Mouse (Mus musculus) CH12.LX (cell line): ENCODE results near the gene Rassf2. TPM values are rescaled to one million over a fixed set of nuclear protein-coding genes. Genes with fewer than 3 reads are reported as not detected.

Experiments
- DNase-seq: peaks from one replicate; pipeline ENCODE4 v3.0.0-alpha.2; 2013; ENCODE audit errors: extremely low read depth
- H3K27ac ChIP-seq: 2 replicates; pipeline ENCODE4 v1.5.1; 2012; ENCODE audit warnings: low read depth, mild to moderate bottlenecking, control low read depth, moderate library complexity; ENCODE audit not compliant: insufficient read depth
- H3K27me3 ChIP-seq: replicated peaks from 2 replicates; pipeline ENCODE3; 2012; ENCODE audit warnings: inconsistent platforms
- H3K36me3 ChIP-seq, 2 experiments: replicated peaks in 1 of 2; 2 replicates each; pipeline versions ENCODE3 to v1.6.1; 2012; ENCODE audit warnings: inconsistent platforms in 1 of 2, low read length in 1 of 2, mild to moderate bottlenecking in 1 of 2, mixed read lengths in 1 of 2, moderate library complexity in 1 of 2; ENCODE audit not compliant: control insufficient read depth in 1 of 2, insufficient read depth in 1 of 2
- H3K4me1 ChIP-seq, 2 experiments: 2 replicates each; pipeline ENCODE4 v1.6.1; 2012; ENCODE audit warnings: inconsistent platforms in 1 of 2, moderate library complexity in 1 of 2; ENCODE audit not compliant: insufficient read depth in 2 of 2, control insufficient read depth in 1 of 2
- H3K4me2 ChIP-seq: 2 replicates; pipeline ENCODE4 v1.6.1; 2012; ENCODE audit warnings: low read depth, mild to moderate bottlenecking, control low read depth; ENCODE audit not compliant: poor library complexity, insufficient read depth, severe bottlenecking
- H3K4me3 ChIP-seq, 3 experiments: fragments of 150-350 bp in 1 of 3; sonication (generic) in 1 of 3; replicated peaks in 1 of 3; 2 replicates each; pipeline versions ENCODE3 to v1.5.1; 2011 to 2012; ENCODE audit warnings: low read depth in 2 of 3, low read length in 2 of 3, mild to moderate bottlenecking in 2 of 3, moderate library complexity in 2 of 3, control low read depth in 1 of 3, improper control_type of control experiment in 1 of 3, inconsistent platforms in 1 of 3, mixed read lengths in 1 of 3; ENCODE audit not compliant: poor library complexity in 1 of 3
- H3K79me2 ChIP-seq: replicated peaks from 2 replicates; pipeline ENCODE4 v1.6.1; 2012; ENCODE audit warnings: mild to moderate bottlenecking, moderate library complexity; ENCODE audit not compliant: control insufficient read depth, poor library complexity, insufficient read depth, severe bottlenecking; ENCODE audit errors: extremely low read depth
- H3K9ac ChIP-seq: 2 replicates; pipeline ENCODE4 v1.6.1; 2012; ENCODE audit warnings: low read depth, mild to moderate bottlenecking, control low read depth, moderate library complexity; ENCODE audit not compliant: insufficient read depth
- H3K9me3 ChIP-seq: replicated peaks from 2 replicates; pipeline ENCODE3; 2012; ENCODE audit warnings: low read length, inconsistent platforms, mixed read lengths
- BHLHE40 ChIP-seq: IDR thresholded peaks from 2 replicates; pipeline ENCODE4 v1.6.1; 2011; ENCODE audit warnings: mild to moderate bottlenecking, low read depth, low read length, improper control_type of control experiment
- CHD1 ChIP-seq: IDR thresholded peaks from 2 replicates; pipeline ENCODE4 v1.6.1; 2012; ENCODE audit warnings: low read depth, low read length, improper control_type of control experiment, inconsistent platforms
- CTCF ChIP-seq, 2 experiments: IDR thresholded peaks in 1 of 2; conservative IDR thresholded peaks in 1 of 2; 2 replicates each; pipeline ENCODE4 v1.5.1; 2011 to 2012; ENCODE audit warnings: low read depth in 2 of 2, low read length in 2 of 2, improper control_type of control experiment in 1 of 2, inconsistent platforms in 1 of 2, mild to moderate bottlenecking in 1 of 2, moderate library complexity in 1 of 2
- ELF1 ChIP-seq: IDR thresholded peaks from 2 replicates; pipeline ENCODE4 v1.6.1; 2014; ENCODE audit warnings: low read depth, mild to moderate bottlenecking, inconsistent platforms, low read length, improper control_type of control experiment
- ETS1 ChIP-seq: conservative IDR thresholded peaks from 2 replicates; pipeline ENCODE4 v1.6.1; 2012; ENCODE audit warnings: low read depth, mild to moderate bottlenecking, inconsistent platforms, low read length, improper control_type of control experiment, moderate library complexity
- GABPA ChIP-seq: IDR thresholded peaks from 2 replicates; pipeline ENCODE4 v1.6.1; 2012; ENCODE audit warnings: low read depth, low read length, improper control_type of control experiment, inconsistent platforms; ENCODE audit not compliant: insufficient replicate concordance
- HCFC1 ChIP-seq: IDR thresholded peaks from 2 replicates; pipeline ENCODE4 v1.6.1; 2012; ENCODE audit warnings: low read depth, mild to moderate bottlenecking, inconsistent platforms, low read length, improper control_type of control experiment
- JUND ChIP-seq: conservative IDR thresholded peaks from 2 replicates; pipeline ENCODE4 v1.6.1; 2011; ENCODE audit warnings: low read depth, low read length, improper control_type of control experiment
- KAT2A ChIP-seq: IDR thresholded peaks from 2 replicates; pipeline ENCODE4 v1.6.1; 2012; ENCODE audit warnings: low read length, improper control_type of control experiment, inconsistent platforms; ENCODE audit not compliant: insufficient replicate concordance
- MAFK ChIP-seq: IDR thresholded peaks from 2 replicates; pipeline ENCODE4 v1.6.1; 2011; ENCODE audit warnings: low read length, improper control_type of control experiment; ENCODE audit not compliant: insufficient replicate concordance
- MAX ChIP-seq: IDR thresholded peaks from 2 replicates; pipeline ENCODE4 v1.6.1; 2011; ENCODE audit warnings: low read length, improper control_type of control experiment
- MAZ ChIP-seq: IDR thresholded peaks from 2 replicates; pipeline ENCODE4 v1.6.1; 2012; ENCODE audit warnings: low read depth, mild to moderate bottlenecking, inconsistent platforms, low read length, improper control_type of control experiment, moderate library complexity
- MEF2A ChIP-seq: IDR thresholded peaks from 2 replicates; pipeline ENCODE4 v1.6.1; 2014; ENCODE audit warnings: low read depth, mild to moderate bottlenecking, inconsistent platforms, low read length, improper control_type of control experiment, borderline replicate concordance
- MXI1 ChIP-seq: IDR thresholded peaks from 2 replicates; pipeline ENCODE4 v1.6.1; 2011; ENCODE audit warnings: mild to moderate bottlenecking, low read depth, low read length, improper control_type of control experiment
- PAX5 ChIP-seq: IDR thresholded peaks from 2 replicates; pipeline ENCODE4 v1.6.1; 2012; ENCODE audit warnings: low read length, inconsistent platforms, mixed read lengths
- RCOR1 ChIP-seq: conservative IDR thresholded peaks from 2 replicates; pipeline ENCODE4 v1.6.1; 2012; ENCODE audit warnings: low read depth, mild to moderate bottlenecking, inconsistent platforms, low read length, improper control_type of control experiment
- SIN3A ChIP-seq: IDR thresholded peaks from 2 replicates; pipeline ENCODE4 v1.6.1; 2012; ENCODE audit warnings: low read length, improper control_type of control experiment, inconsistent platforms
- TBP ChIP-seq: conservative IDR thresholded peaks from 2 replicates; pipeline ENCODE4 v1.6.1; 2011; ENCODE audit warnings: low read depth, low read length, improper control_type of control experiment
- TCF12 ChIP-seq: IDR thresholded peaks from 2 replicates; pipeline ENCODE4 v1.6.1; 2014; ENCODE audit warnings: low read depth, mild to moderate bottlenecking, inconsistent platforms, low read length, improper control_type of control experiment
- USF2 ChIP-seq: conservative IDR thresholded peaks from 2 replicates; pipeline ENCODE4 v1.6.1; 2011; ENCODE audit warnings: low read depth, low read length, improper control_type of control experiment
- ZKSCAN1 ChIP-seq: IDR thresholded peaks from 2 replicates; pipeline ENCODE4 v1.6.1; 2012; ENCODE audit warnings: low read depth, inconsistent platforms, low read length, improper control_type of control experiment, borderline replicate concordance
- ZNF384 ChIP-seq: IDR thresholded peaks from 2 replicates; pipeline ENCODE4 v1.6.1; 2012; ENCODE audit warnings: low read depth, low read length, improper control_type of control experiment, inconsistent platforms
- dilution Hi-C: fragments of 300-500 bp; cut with MboI; formaldehyde crosslinking; loops from 2 replicates; pipeline ENCODE4 v1.14.3; 2020; ENCODE audit warnings: low sequenced_read_pairs; ENCODE audit not compliant: extremely low pct_unique_long_range_greater_than_20kb, extremely low pct_ligation_motif_present
- in situ Hi-C: fragments of 300-500 bp; cut with MboI; formaldehyde crosslinking; loops from 3 replicates; pipeline ENCODE4 v1.14.3; 2019; ENCODE audit warnings: low sequenced_read_pairs, low pct_ligation_motif_present, low pct_unique_long_range_greater_than_20kb, mixed read lengths
- polyA plus RNA-seq: library from polyadenylated mRNA; unstranded; fragments of >175 nt; gene quantifications from 2 replicates; pipeline ENCODE4 v1.2.1, GENCODE M21; 2012; ENCODE audit warnings: low read depth; ENCODE audit not compliant: insufficient read length
- total RNA-seq, 2 experiments: library from RNA; depleted of rRNA; stranded (reverse); fragments of 300-350 nt in 1 of 2; fragments of >200 nt in 1 of 2; gene quantifications; 2 replicates each; pipeline ENCODE4 v1.2.3; 2012 to 2014

Gene Rassf2
- total and polyA plus RNA-seq, 3 experiments = 33.8 to 61.5 (median 45.3) TPM

DNA sequence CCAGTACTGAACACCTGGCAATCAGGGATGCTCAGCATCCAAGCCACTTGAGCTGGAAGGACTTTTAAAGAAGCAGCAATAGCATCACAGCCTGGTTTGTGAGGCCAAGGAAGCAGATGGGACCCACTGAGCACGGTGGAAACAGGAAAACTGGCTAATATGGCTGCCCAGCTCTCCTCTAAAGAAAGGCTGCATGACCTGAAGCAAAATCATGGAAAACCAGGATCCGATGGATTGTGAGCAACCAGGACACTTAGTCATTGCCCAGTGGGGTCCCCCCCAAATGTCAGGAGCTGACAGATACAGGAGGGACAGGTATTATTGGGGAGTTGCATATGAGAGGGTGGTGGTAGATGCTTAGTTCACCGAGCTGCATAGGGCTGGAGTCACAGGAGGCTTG, 81.9 kb downstream of the Rassf2 start:
- no peak overlapping the region for H3K4me2 ChIP-seq
- dilution Hi-C loops = no loop called here
- in situ Hi-C loops = loop anchor here (25.0 kb wide), 1 partner anchor 411 kb away; no protein-coding TSS in a partner anchor
- TF ChIP-seq TCF12 (no peak), RCOR1 (no peak), PAX5 (no peak), MAFK (no peak), TBP (no peak), ZKSCAN1 (no peak), BHLHE40 (no peak), MAZ (no peak), CTCF (conservative IDR thresholded peaks at IDR 0.05 in 1 of 2, IDR thresholded peaks at IDR 0.05 in 1 of 2; ENCODE audit: low read depth in 2 of 2, low read length in 2 of 2) (no peak), MEF2A (no peak), ZNF384 (no peak), KAT2A (no peak), USF2 (no peak)
- TF ChIP-seq, all 38 proteins: peak for 0
- Histone ChIP-seq H3K4me3 (no peak overlapping the region), H3K9ac (no peak overlapping the region), H3K36me3 (peaks cover 0 to 6% of the 10 kb centered on the region in 2 experiments), H3K4me1 (peaks cover 8 to 28% of the 10 kb centered on the region in 2 experiments), H3K27me3 (no peaks in the 10 kb centered on the region), H3K9me3 (no peaks in the 10 kb centered on the region), H3K79me2 (no peaks in the 10 kb centered on the region), H3K27ac (no peak overlapping the region)
- DNase-seq = no peak

DNA sequence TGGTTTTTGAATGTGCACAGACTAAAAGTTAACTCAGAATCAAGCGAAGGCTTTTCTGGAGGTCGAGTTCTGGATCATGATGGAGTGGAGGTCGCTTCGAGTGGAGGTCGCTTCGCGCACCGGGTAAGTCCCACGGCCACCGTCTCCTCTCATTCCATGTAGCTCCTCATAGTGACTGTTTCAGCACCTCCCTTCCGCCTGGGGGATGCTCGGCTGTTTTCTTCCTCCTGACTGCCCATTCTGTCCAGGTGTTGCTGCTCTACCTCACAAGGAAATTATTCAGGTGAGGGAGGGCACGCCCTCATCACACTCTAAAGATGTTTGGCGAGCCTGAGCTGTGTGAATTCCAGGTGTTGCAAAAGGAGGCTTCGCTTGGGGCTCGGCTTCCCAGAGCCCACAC, 83.7 kb downstream of the Rassf2 start:
- DNase-seq = no peak
- H3K36me3 ChIP-seq = no peaks in the 10 kb centered on the region
- H3K4me3 ChIP-seq = no peak overlapping the region
- no peak overlapping the region for H3K27ac ChIP-seq
- in situ Hi-C loops = loop anchor here (25.0 kb wide), 1 partner anchor 409 kb away; no protein-coding TSS in a partner anchor
- H3K79me2 ChIP-seq = no peaks in the 10 kb centered on the region
- H3K4me2 ChIP-seq = no peak overlapping the region
- no peaks in the 10 kb centered on the region for H3K9me3 ChIP-seq
- no peak for TF ChIP-seq MAFK
- no peak for TF ChIP-seq CHD1
- no peak for TF ChIP-seq USF2
- no peak for TF ChIP-seq JUND
- no peak for TF ChIP-seq MXI1
- TF ChIP-seq ETS1 = no peak
- TF ChIP-seq SIN3A = no peak
- no peak for TF ChIP-seq KAT2A
- TF ChIP-seq MAX = no peak
- no peak for TF ChIP-seq HCFC1
- no peak for TF ChIP-seq GABPA
- TF ChIP-seq TCF12 = no peak
- TF ChIP-seq ELF1 = no peak
- TF ChIP-seq PAX5 = no peak
- TF ChIP-seq, all 38 proteins: peak for 0
- Histone ChIP-seq H3K9ac (no peak overlapping the region), H3K4me1 (peaks cover 5 to 23% of the 10 kb centered on the region in 2 experiments; a peak in 3 of 4 replicates), H3K27me3 (no peaks in the 10 kb centered on the region)
- dilution Hi-C loops = no loop called here
